Mouse (Mus musculus): Measurements from ENCODE around the gene Gm49776.

GRCm38 (mm10) chr16:18213689-18214088 lies 44.4 kb downstream of the Gm49776 start:
- TF ChIP-seq CTCF (IDR thresholded peaks at IDR 0.05; ENCODE audit: control insufficient read depth, insufficient read depth, insufficient read length) (no peak), MAX (IDR thresholded peaks at IDR 0.05) (no peak)

Data from C2C12 (cell line).